Mouse (Mus musculus) G1E (cell line): Measurements from ENCODE around the gene Mcrip1.

Source experiments
- CTCF ChIP-seq: IDR thresholded peaks from 2 replicates; pipeline ENCODE4 v1.5.1; 2012; ENCODE audit warnings: low read depth, low read length, inconsistent platforms, mixed read lengths
- GATA1 ChIP-seq: IDR thresholded peaks from 2 replicates; pipeline ENCODE4 v1.6.1; 2012; ENCODE audit warnings: borderline replicate concordance, low read length, inconsistent platforms, mixed read lengths
- GATA2 ChIP-seq: IDR thresholded peaks from 2 replicates; pipeline ENCODE4 v1.6.1; 2012; ENCODE audit warnings: low read depth, low read length, inconsistent platforms, borderline replicate concordance
- POLR2AphosphoS5 ChIP-seq: IDR thresholded peaks from 2 replicates; pipeline ENCODE4 v1.6.1; 2012; ENCODE audit warnings: low read depth, low read length, inconsistent platforms; ENCODE audit not compliant: insufficient replicate concordance
- TAL1 ChIP-seq: conservative IDR thresholded peaks from 2 replicates; pipeline ENCODE4 v1.6.1; 2012; ENCODE audit warnings: low read depth, low read length, inconsistent platforms, mixed read lengths

GRCm38 (mm10) chr11:120583937-120584336 lies 34.4 kb upstream of the Mcrip1 start:
- no peak for TF ChIP-seq CTCF
- TF ChIP-seq GATA2, result no peak
- no peak for TF ChIP-seq POLR2AphosphoS5
- TF ChIP-seq TAL1, result no peak
- no peak for TF ChIP-seq GATA1
